Mouse (Mus musculus): ENCODE data around the gene Celf2. TPM values are rescaled to one million over a fixed set of nuclear protein-coding genes. Genes with fewer than 3 reads are reported as not detected.
A peak's percentile ranks its signal among the peaks of the same experiment; 100 is the strongest.

The Celf2 gene
- polyA plus RNA-seq, 1 experiment from 2014 or later = 63.2 TPM

DNA sequence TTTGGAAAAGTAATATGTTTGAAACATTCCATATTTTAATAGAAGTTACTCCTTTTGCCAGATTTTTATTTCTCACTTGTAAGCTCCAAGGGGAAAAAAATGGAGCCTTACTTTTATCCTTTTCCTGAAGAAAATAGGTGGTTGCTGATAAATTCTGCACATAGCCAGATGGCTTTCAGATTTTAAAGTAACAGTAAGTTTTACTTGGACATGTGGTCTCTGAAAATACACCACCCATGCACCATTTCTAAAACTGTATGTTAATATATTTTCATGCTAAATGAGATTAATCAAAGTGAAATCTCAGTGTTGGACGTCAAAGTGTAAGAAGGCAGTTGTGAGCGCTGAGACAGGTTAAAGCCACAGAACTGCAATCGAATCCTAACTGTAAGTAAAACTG is 502.5 kb downstream of the Celf2 start:
- Histone ChIP-seq H3K4me2 (no peak overlapping the region), H3K27ac (no peak overlapping the region), H3K36me3 (no peaks in the 10 kb centered on the region), H3K4me1 (replicated peaks) (no peaks in the 10 kb centered on the region), H3K27me3 (no peaks in the 10 kb centered on the region), H3K9me3 (replicated peaks) (no peaks in the 10 kb centered on the region), H3K4me3 (no peak overlapping the region), H3K9ac (no peak overlapping the region)
- no peak for ATAC-seq (replicated peaks; ENCODE audit: insufficient number of reproducible peaks, insufficient read depth, low FRiP score, low read depth)
- WGBS = 82% methylated on average over 3 of the region's 3 CpGs

DNA sequence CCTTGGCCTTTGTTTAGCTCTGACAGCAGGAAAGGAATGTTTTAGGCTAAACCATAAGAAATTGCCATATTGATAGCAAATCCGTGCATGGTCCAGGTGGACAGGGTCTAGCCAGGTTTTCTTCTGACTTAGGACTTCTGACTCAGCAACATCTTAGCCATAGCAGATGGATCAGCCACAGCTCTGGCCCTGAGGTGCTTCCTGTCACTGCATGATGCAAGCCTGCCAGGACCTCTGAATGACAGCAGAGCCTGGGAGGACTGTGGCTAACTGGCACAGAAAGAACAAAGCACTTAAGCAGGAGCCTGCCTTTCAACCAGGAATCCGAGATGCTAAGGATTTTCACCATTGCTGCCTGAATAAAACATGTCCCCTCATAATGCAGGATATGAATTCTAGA is 507.4 kb downstream of the Celf2 start:
- Histone ChIP-seq H3K4me1 (replicated peaks) (no peaks in the 10 kb centered on the region), H3K4me2 (no peak overlapping the region), H3K9ac (no peak overlapping the region), H3K9me3 (replicated peaks) (no peaks in the 10 kb centered on the region), H3K27ac (no peak overlapping the region), H3K27me3 (no peaks in the 10 kb centered on the region), H3K36me3 (0 out of 2 replicates have a peak, but pooled peaks cover 2% of the 10 kb centered on the region), H3K4me3 (no peak overlapping the region)
- WGBS = 51% methylated on average over 2 of the region's 2 CpGs
- no peak for ATAC-seq (replicated peaks; ENCODE audit: insufficient number of reproducible peaks, insufficient read depth, low FRiP score, low read depth)

DNA sequence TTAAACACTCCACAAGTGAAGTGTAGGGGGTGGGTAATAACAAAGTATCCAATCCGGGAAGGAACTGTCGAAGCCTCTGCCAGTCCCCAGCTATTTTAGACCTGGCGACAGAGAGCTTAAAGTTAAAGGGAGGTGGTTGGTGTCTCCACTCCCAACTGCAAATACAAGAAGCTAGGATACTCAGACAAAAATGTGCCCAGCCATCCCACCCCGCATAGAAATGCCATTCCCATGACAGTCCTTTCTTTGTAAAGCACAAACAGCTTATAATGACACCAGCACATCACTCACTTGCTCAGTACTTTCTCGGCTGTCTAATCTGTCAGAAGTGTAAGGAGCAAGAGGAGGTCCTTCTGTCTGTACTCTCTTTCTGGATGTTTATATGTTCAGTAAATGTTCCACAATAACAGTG is 518.3 kb downstream of the Celf2 start:
- ATAC-seq (replicated peaks; ENCODE audit: insufficient number of reproducible peaks, insufficient read depth, low FRiP score, low read depth) = peak; percentile 60; the same call in 1 of the 2 replicates
- WGBS = 29% methylated on average over 5 of the region's 5 CpGs
- Histone ChIP-seq H3K4me3 (no peak overlapping the region), H3K27ac (peak overlapping the region; percentile 71), H3K4me2 (peak overlapping the region; percentile 9), H3K36me3 (no peaks in the 10 kb centered on the region), H3K27me3 (no peaks in the 10 kb centered on the region), H3K9ac (no peak overlapping the region), H3K9me3 (replicated peaks) (no peaks in the 10 kb centered on the region), H3K4me1 (replicated peaks) (peaks cover 7% of the 10 kb centered on the region)

DNA sequence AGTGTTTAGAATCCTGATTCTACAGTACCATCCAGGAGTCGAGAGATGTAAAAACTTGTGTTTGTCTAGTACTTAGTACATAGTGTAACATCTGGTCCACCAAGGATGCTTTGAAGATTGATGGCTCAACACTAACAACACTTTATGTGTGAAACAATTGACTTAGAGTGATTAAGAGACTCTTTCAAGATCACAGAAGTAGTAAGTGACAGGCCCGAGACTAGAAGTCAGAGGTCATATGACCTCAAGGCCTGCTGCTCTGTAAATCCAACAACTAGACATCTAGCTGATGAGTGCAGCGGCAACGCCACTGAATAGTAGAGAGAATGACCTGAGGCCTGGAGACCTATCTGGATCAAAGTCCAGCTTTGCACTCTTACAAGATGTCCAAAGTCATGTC is 523.7 kb downstream of the Celf2 start:
- no peak overlapping the region for H3K27ac ChIP-seq
- no peak for ATAC-seq (replicated peaks; ENCODE audit: insufficient number of reproducible peaks, insufficient read depth, low FRiP score, low read depth)
- WGBS = 76% methylated on average over 4 of the region's 4 CpGs
- peaks cover 7% of the 10 kb centered on the region for H3K4me1 ChIP-seq (replicated peaks)
- H3K9me3 ChIP-seq (replicated peaks) = no peaks in the 10 kb centered on the region
- H3K36me3 ChIP-seq = no peaks in the 10 kb centered on the region
- H3K4me2 ChIP-seq = no peak overlapping the region
- no peak overlapping the region for H3K4me3 ChIP-seq
- H3K9ac ChIP-seq = no peak overlapping the region
- H3K27me3 ChIP-seq = no peaks in the 10 kb centered on the region

DNA sequence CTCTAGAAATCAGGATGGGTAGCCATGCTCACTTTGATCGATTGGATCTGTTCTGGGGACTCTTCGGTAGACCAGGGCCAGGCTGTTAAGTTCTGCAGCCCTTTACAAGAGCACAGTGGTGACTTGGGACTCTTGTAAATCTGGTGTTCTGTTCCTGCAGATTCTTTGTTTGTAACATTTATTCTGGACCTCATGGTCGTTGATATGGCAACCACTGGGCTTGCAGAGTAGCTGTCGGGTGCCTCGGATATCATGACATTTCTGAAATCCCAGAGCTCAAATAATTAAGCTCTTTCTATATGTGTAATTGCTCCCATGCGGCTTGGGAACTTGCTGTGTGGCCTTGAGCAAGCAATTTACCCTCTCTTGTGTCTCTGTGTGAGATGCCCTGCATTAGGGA is 525.5 kb downstream of the Celf2 start:
- Histone ChIP-seq H3K9ac (no peak overlapping the region), H3K27me3 (no peaks in the 10 kb centered on the region), H3K36me3 (no peaks in the 10 kb centered on the region), H3K4me1 (replicated peaks) (0 out of 2 replicates have a peak, but pooled peaks cover 1% of the 10 kb centered on the region), H3K9me3 (replicated peaks) (no peaks in the 10 kb centered on the region), H3K4me2 (no peak overlapping the region), H3K4me3 (no peak overlapping the region), H3K27ac (no peak overlapping the region)
- ATAC-seq (replicated peaks; ENCODE audit: insufficient number of reproducible peaks, insufficient read depth, low FRiP score, low read depth) = no peak
- 79% methylated on average over 6 of the region's 6 CpGs for WGBS

DNA sequence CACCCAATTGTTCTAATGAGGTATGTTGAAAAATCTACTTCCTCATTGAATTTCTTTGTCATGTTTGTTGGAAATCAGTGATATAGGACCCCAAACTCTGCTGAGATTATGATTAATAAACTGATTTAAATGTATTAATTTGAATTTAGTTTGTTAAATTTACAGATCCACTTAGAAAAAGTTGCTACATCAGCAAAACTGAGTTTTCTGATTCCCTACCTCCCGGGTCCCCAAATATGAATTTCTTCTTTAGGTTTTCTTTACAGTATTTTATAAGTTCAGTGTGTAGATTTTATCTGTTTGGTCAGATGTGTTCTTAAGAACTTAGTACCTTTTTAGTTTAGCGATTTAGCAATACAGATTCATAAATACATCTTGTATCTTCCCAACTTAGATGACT is 533.1 kb downstream of the Celf2 start:
- Histone ChIP-seq H3K4me3 (no peak overlapping the region), H3K9me3 (replicated peaks) (no peaks in the 10 kb centered on the region), H3K36me3 (no peaks in the 10 kb centered on the region), H3K4me1 (replicated peaks) (no peaks in the 10 kb centered on the region), H3K27ac (no peak overlapping the region), H3K9ac (no peak overlapping the region), H3K4me2 (no peak overlapping the region), H3K27me3 (no peaks in the 10 kb centered on the region)
- ATAC-seq (replicated peaks; ENCODE audit: insufficient number of reproducible peaks, insufficient read depth, low FRiP score, low read depth) = no peak
- 92% methylated on average over 2 of the region's 2 CpGs for WGBS

DNA sequence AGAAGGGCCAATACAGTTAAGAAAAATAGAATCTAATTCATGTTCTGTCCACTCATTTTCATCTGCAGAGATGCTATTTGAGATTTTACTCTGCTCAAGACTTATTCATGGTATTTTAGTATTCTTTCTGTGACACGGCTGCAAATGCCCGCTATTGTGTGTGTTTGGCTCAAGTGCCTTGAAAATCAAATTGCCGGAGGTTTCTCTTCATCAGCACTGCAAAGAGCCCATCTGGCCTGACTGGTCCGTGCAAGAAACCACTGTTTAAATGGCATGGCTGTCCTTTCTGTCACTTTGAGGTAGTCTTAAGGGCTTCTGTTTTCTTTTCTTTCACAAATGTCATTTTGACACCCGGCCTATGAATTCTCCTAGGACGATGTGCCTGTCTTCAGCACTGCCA is 540.1 kb downstream of the Celf2 start:
- H3K4me2 ChIP-seq = no peak overlapping the region
- H3K27me3 ChIP-seq = no peaks in the 10 kb centered on the region
- H3K27ac ChIP-seq = no peak overlapping the region
- H3K36me3 ChIP-seq = no peaks in the 10 kb centered on the region
- no peaks in the 10 kb centered on the region for H3K9me3 ChIP-seq (replicated peaks)
- ATAC-seq (replicated peaks; ENCODE audit: insufficient number of reproducible peaks, insufficient read depth, low FRiP score, low read depth) = no peak
- no peak overlapping the region for H3K4me3 ChIP-seq
- no peaks in the 10 kb centered on the region for H3K4me1 ChIP-seq (replicated peaks)
- WGBS = 80% methylated on average over 6 of the region's 6 CpGs
- no peak overlapping the region for H3K9ac ChIP-seq

DNA sequence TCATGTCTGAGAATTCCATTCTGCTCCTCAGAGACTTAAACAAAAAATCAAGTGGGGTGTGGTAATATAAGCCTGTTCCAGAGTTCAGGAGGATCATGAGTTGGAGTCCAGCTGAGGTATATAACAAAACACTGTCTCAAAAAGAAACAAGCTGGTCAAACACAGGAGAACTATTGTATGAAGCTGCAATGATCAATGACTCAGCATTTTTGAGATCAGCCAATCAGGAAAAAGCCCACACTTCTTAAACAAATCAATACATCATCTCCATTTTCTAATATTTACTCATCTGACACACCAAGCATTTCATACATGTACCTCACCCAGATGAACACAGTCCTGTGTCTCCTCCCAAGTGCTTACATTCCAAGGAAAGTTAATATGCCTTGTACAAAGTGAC is 544.1 kb downstream of the Celf2 start:
- no peaks in the 10 kb centered on the region for H3K36me3 ChIP-seq
- no peak for ATAC-seq (replicated peaks; ENCODE audit: insufficient number of reproducible peaks, insufficient read depth, low FRiP score, low read depth)
- no peaks in the 10 kb centered on the region for H3K4me1 ChIP-seq (replicated peaks)
- no peak overlapping the region for H3K4me2 ChIP-seq
- no peak overlapping the region for H3K9ac ChIP-seq
- no peaks in the 10 kb centered on the region for H3K9me3 ChIP-seq (replicated peaks)
- no peaks in the 10 kb centered on the region for H3K27me3 ChIP-seq
- no peak overlapping the region for H3K27ac ChIP-seq
- no peak overlapping the region for H3K4me3 ChIP-seq

DNA sequence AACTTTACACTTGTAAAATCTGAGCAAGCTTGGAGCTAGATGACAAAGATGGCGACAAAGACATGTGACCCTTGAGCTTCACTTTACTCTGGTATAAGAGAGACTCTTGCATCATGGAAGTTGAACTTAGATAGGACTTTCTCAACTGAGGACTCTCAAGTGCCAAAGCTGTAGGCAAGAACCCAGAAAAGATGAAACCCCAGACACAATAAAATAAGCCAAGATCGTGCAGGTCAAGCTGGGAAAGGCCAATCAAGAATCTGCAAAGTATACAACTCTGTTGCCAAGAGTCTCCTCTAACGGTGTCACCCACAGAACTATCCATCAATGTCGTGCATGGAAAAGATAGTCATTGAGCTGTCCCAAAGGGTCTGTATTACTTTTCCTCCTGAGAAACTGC is 558.7 kb downstream of the Celf2 start:
- 80% methylated on average over 4 of the region's 4 CpGs for WGBS

DNA sequence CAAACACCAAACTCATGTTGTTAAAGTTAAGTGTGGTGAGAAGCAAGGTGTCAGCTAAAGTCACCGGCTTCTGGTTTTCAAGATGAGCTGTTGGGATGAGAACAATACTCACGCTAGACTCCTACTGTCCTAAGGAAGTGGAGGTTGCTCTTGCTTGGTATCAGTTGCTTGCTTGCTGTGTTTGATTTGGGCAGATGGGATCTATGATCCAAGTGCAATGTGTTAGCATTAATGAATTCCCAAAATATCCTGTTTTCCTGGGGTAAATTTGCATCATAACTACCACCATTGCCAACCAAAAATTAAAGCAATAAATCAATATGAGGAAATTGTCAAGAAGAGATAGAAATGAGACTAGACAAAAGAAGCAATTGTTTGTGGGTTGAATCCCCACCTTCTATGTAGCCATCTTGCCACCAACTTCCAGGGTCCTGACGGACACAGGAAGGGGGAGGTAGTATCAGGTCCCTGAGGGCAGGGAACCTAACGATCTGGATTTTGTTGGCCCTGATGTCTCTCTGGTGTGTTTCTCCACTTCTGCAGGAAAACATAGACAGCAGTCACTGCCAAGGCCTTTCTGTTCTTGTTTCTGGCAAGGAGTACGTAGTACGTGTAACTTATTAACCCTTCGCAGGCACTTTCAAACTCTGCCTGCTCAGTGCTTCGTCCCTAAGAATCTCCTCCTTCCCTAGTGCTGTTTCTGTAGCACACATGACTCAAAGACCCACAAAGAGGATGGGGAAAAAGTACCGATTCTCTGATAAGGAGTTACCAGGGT is 563.5 kb downstream of the Celf2 start:
- no peak for ATAC-seq (replicated peaks; ENCODE audit: insufficient number of reproducible peaks, insufficient read depth, low FRiP score, low read depth)
- Histone ChIP-seq H3K27me3 (no peaks in the 10 kb centered on the region), H3K9ac (no peak overlapping the region), H3K27ac (no peak overlapping the region), H3K9me3 (replicated peaks) (no peaks in the 10 kb centered on the region), H3K4me2 (no peak overlapping the region), H3K4me3 (no peak overlapping the region), H3K4me1 (replicated peaks) (0 out of 2 replicates have a peak, but pooled peaks cover 6% of the 10 kb centered on the region), H3K36me3 (no peaks in the 10 kb centered on the region)
- WGBS = 71% methylated on average over 9 of the region's 9 CpGs

More for the DNA sequence above, 558.7 kb downstream of the Celf2 start:
- Histone ChIP-seq H3K9ac (no peak overlapping the region), H3K4me1 (replicated peaks) (0 out of 2 replicates have a peak, but pooled peaks cover 3% of the 10 kb centered on the region), H3K27ac (no peak overlapping the region), H3K36me3 (no peaks in the 10 kb centered on the region), H3K9me3 (replicated peaks) (no peaks in the 10 kb centered on the region), H3K4me2 (no peak overlapping the region), H3K4me3 (no peak overlapping the region), H3K27me3 (no peaks in the 10 kb centered on the region)
- no peak for ATAC-seq (replicated peaks; ENCODE audit: insufficient number of reproducible peaks, insufficient read depth, low FRiP score, low read depth)

DNA sequence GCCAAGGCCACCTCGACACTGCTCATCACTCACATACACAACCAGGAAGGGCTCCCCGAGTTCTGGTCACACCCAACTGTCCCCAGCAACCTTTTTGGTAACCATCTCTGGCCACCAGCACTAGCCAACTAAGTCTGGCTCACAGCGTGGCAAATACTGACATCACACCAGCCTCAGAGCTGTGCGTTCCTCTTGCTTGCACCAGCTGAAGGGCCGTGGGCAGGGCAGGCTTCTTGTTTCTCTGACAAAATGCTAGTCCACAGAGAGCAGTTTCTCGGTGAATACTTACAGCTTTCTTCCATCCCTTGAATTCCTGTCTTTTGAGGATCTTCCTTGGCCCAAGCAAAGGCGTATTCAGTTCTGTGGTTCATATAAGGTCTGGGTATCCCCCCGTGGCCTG is 565.7 kb downstream of the Celf2 start:
- H3K9me3 ChIP-seq (replicated peaks) = no peaks in the 10 kb centered on the region
- no peak for ATAC-seq (replicated peaks; ENCODE audit: insufficient number of reproducible peaks, insufficient read depth, low FRiP score, low read depth)
- no peaks in the 10 kb centered on the region for H3K36me3 ChIP-seq
- H3K4me1 ChIP-seq (replicated peaks) = 0 out of 2 replicates have a peak, but pooled peaks cover 6% of the 10 kb centered on the region
- WGBS = 77% methylated on average over 8 of the region's 8 CpGs
- no peak overlapping the region for H3K9ac ChIP-seq
- H3K27me3 ChIP-seq = no peaks in the 10 kb centered on the region
- H3K4me2 ChIP-seq = no peak overlapping the region
- no peak overlapping the region for H3K27ac ChIP-seq
- H3K4me3 ChIP-seq = no peak overlapping the region
